Mouse (Mus musculus): ENCODE data around the gene Triobp. TPM values are rescaled to one million over a fixed set of nuclear protein-coding genes. Genes with fewer than 3 reads are reported as not detected.

Gene Triobp
- polyA plus RNA-seq, 1 experiment from 2014 or later = 20.8 TPM

- WGBS (ENCODE audit: insufficient replicate concordance) = 59% methylated on average over 3 of the region's 3 CpGs
- no peak overlapping the region for H3K9ac ChIP-seq (ENCODE audit: low read depth, low read length)
- peaks cover 9% of the 10 kb centered on the region for H3K4me1 ChIP-seq (ENCODE audit: control insufficient read depth, low read depth, low read length)
- H3K4me3 ChIP-seq (ENCODE audit: low read depth, low read length) = no peak overlapping the region
- peak; percentile 46; the same call in 1 of the 2 replicates for ATAC-seq (ENCODE audit: low read depth)
- H3K9me3 ChIP-seq (replicated peaks; ENCODE audit: control insufficient read depth, low read length) = no peaks in the 10 kb centered on the region
- 0 out of 2 replicates have a peak overlapping the region, but pooled peaks have one; percentile 47 for H3K27ac ChIP-seq (ENCODE audit: low read length)
- H3K4me2 ChIP-seq (ENCODE audit: low read depth, low read length) = no peak overlapping the region
- peaks cover 37% of the 10 kb centered on the region for H3K36me3 ChIP-seq (ENCODE audit: control insufficient read depth, insufficient read depth)
- H3K27me3 ChIP-seq (ENCODE audit: control insufficient read depth, insufficient read depth, low read depth, low read length) = no peaks in the 10 kb centered on the region
Measured at GRCm38 (mm10) chr15:78996663-78997062, 49.1 kb downstream of the Triobp start.

GRCm38 (mm10) chr15:78998348-78998747, 50.8 kb downstream of the Triobp start:
- WGBS (ENCODE audit: insufficient replicate concordance) = 72% methylated on average over 8 of the region's 8 CpGs
- no peaks in the 10 kb centered on the region for H3K9me3 ChIP-seq (replicated peaks; ENCODE audit: control insufficient read depth, low read length)
- no peaks in the 10 kb centered on the region for H3K27me3 ChIP-seq (ENCODE audit: control insufficient read depth, insufficient read depth, low read depth, low read length)
- H3K4me1 ChIP-seq (ENCODE audit: control insufficient read depth, low read depth, low read length) = peaks cover 9% of the 10 kb centered on the region
- peaks cover 22% of the 10 kb centered on the region for H3K36me3 ChIP-seq (ENCODE audit: control insufficient read depth, insufficient read depth)
- H3K4me2 ChIP-seq (ENCODE audit: low read depth, low read length) = no peak overlapping the region
- H3K9ac ChIP-seq (ENCODE audit: low read depth, low read length) = no peak overlapping the region
- no peak overlapping the region for H3K4me3 ChIP-seq (ENCODE audit: low read depth, low read length)
- no peak overlapping the region for H3K27ac ChIP-seq (ENCODE audit: low read length)
- no peak for ATAC-seq (ENCODE audit: low read depth)

- 82% methylated on average over 11 of the region's 11 CpGs for WGBS (ENCODE audit: insufficient replicate concordance)
- Histone ChIP-seq H3K27me3 (ENCODE audit: control insufficient read depth, insufficient read depth, low read depth, low read length) (no peaks in the 10 kb centered on the region), H3K27ac (ENCODE audit: low read length) (no peak overlapping the region), H3K9me3 (replicated peaks; ENCODE audit: control insufficient read depth, low read length) (no peaks in the 10 kb centered on the region), H3K4me3 (ENCODE audit: low read depth, low read length) (no peak overlapping the region), H3K9ac (ENCODE audit: low read depth, low read length) (no peak overlapping the region), H3K4me1 (ENCODE audit: control insufficient read depth, low read depth, low read length) (peaks cover 9% of the 10 kb centered on the region), H3K4me2 (ENCODE audit: low read depth, low read length) (no peak overlapping the region), H3K36me3 (ENCODE audit: control insufficient read depth, insufficient read depth) (peaks cover 19% of the 10 kb centered on the region)
- no peak for ATAC-seq (ENCODE audit: low read depth)
Measured at GRCm38 (mm10) chr15:78999586-78999985, 52.1 kb downstream of the Triobp start.

GRCm38 (mm10) chr15:79000357-79000791, 52.9 kb downstream of the Triobp start:
- no peak overlapping the region for H3K4me2 ChIP-seq (ENCODE audit: low read depth, low read length)
- ATAC-seq (ENCODE audit: low read depth) = no peak
- no peak overlapping the region for H3K9ac ChIP-seq (ENCODE audit: low read depth, low read length)
- peaks cover 9% of the 10 kb centered on the region for H3K4me1 ChIP-seq (ENCODE audit: control insufficient read depth, low read depth, low read length)
- H3K4me3 ChIP-seq (ENCODE audit: low read depth, low read length) = no peak overlapping the region
- peaks cover 24% of the 10 kb centered on the region for H3K36me3 ChIP-seq (ENCODE audit: control insufficient read depth, insufficient read depth)
- H3K27me3 ChIP-seq (ENCODE audit: control insufficient read depth, insufficient read depth, low read depth, low read length) = no peaks in the 10 kb centered on the region
- 61% methylated on average over 7 of the region's 7 CpGs for WGBS (ENCODE audit: insufficient replicate concordance)
- no peaks in the 10 kb centered on the region for H3K9me3 ChIP-seq (replicated peaks; ENCODE audit: control insufficient read depth, low read length)
- H3K27ac ChIP-seq (ENCODE audit: low read length) = no peak overlapping the region

- WGBS (ENCODE audit: insufficient replicate concordance) = 87% methylated on average over 5 of the region's 5 CpGs
Measured at GRCm38 (mm10) chr15:79001559-79001958, 54.0 kb downstream of the Triobp start.

GRCm38 (mm10) chr15:79002036-79002435, 54.5 kb downstream of the Triobp start:
- Histone ChIP-seq H3K4me3 (ENCODE audit: low read depth, low read length) (no peak overlapping the region), H3K27me3 (ENCODE audit: control insufficient read depth, insufficient read depth, low read depth, low read length) (no peaks in the 10 kb centered on the region), H3K4me2 (ENCODE audit: low read depth, low read length) (no peak overlapping the region), H3K27ac (ENCODE audit: low read length) (no peak overlapping the region), H3K36me3 (ENCODE audit: control insufficient read depth, insufficient read depth) (peaks cover 27% of the 10 kb centered on the region), H3K4me1 (ENCODE audit: control insufficient read depth, low read depth, low read length) (no peaks in the 10 kb centered on the region), H3K9ac (ENCODE audit: low read depth, low read length) (no peak overlapping the region), H3K9me3 (replicated peaks; ENCODE audit: control insufficient read depth, low read length) (no peaks in the 10 kb centered on the region)
- peak; percentile 20; the same call in 1 of the 2 replicates for ATAC-seq (ENCODE audit: low read depth)
- WGBS (ENCODE audit: insufficient replicate concordance) = 67% methylated on average over 19 of the region's 19 CpGs

More at GRCm38 (mm10) chr15:79001559-79001958, 54.0 kb downstream of the Triobp start:
- Histone ChIP-seq H3K36me3 (ENCODE audit: control insufficient read depth, insufficient read depth) (peaks cover 27% of the 10 kb centered on the region), H3K4me3 (ENCODE audit: low read depth, low read length) (no peak overlapping the region), H3K27ac (ENCODE audit: low read length) (no peak overlapping the region), H3K27me3 (ENCODE audit: control insufficient read depth, insufficient read depth, low read depth, low read length) (no peaks in the 10 kb centered on the region), H3K9me3 (replicated peaks; ENCODE audit: control insufficient read depth, low read length) (no peaks in the 10 kb centered on the region), H3K9ac (ENCODE audit: low read depth, low read length) (no peak overlapping the region), H3K4me2 (ENCODE audit: low read depth, low read length) (no peak overlapping the region), H3K4me1 (ENCODE audit: control insufficient read depth, low read depth, low read length) (peaks cover 3% of the 10 kb centered on the region)
- no peak for ATAC-seq (ENCODE audit: low read depth)

GRCm38 (mm10) chr15:79003079-79003478, 55.6 kb downstream of the Triobp start:
- H3K36me3 ChIP-seq (ENCODE audit: control insufficient read depth, insufficient read depth) = peaks cover 27% of the 10 kb centered on the region
- no peaks in the 10 kb centered on the region for H3K27me3 ChIP-seq (ENCODE audit: control insufficient read depth, insufficient read depth, low read depth, low read length)
- no peaks in the 10 kb centered on the region for H3K4me1 ChIP-seq (ENCODE audit: control insufficient read depth, low read depth, low read length)
- no peak overlapping the region for H3K27ac ChIP-seq (ENCODE audit: low read length)
- no peak for ATAC-seq (ENCODE audit: low read depth)
- no peak overlapping the region for H3K4me3 ChIP-seq (ENCODE audit: low read depth, low read length)
- WGBS (ENCODE audit: insufficient replicate concordance) = 80% methylated on average over 3 of the region's 3 CpGs
- no peaks in the 10 kb centered on the region for H3K9me3 ChIP-seq (replicated peaks; ENCODE audit: control insufficient read depth, low read length)
- H3K9ac ChIP-seq (ENCODE audit: low read depth, low read length) = no peak overlapping the region
- no peak overlapping the region for H3K4me2 ChIP-seq (ENCODE audit: low read depth, low read length)

- WGBS (ENCODE audit: insufficient replicate concordance) = 76% methylated on average over 9 of the region's 9 CpGs
- Histone ChIP-seq H3K9me3 (replicated peaks; ENCODE audit: control insufficient read depth, low read length) (no peaks in the 10 kb centered on the region), H3K4me1 (ENCODE audit: control insufficient read depth, low read depth, low read length) (no peaks in the 10 kb centered on the region), H3K4me3 (ENCODE audit: low read depth, low read length) (no peak overlapping the region), H3K27ac (ENCODE audit: low read length) (no peak overlapping the region), H3K9ac (ENCODE audit: low read depth, low read length) (no peak overlapping the region), H3K4me2 (ENCODE audit: low read depth, low read length) (no peak overlapping the region), H3K27me3 (ENCODE audit: control insufficient read depth, insufficient read depth, low read depth, low read length) (no peaks in the 10 kb centered on the region), H3K36me3 (ENCODE audit: control insufficient read depth, insufficient read depth) (peaks cover 20% of the 10 kb centered on the region)
- no peak for ATAC-seq (ENCODE audit: low read depth)
Measured at GRCm38 (mm10) chr15:79005581-79005980, 58.1 kb downstream of the Triobp start.

GRCm38 (mm10) chr15:79006638-79007037, 59.1 kb downstream of the Triobp start:
- ATAC-seq (ENCODE audit: low read depth) = no peak
- 64% methylated on average over 3 of the region's 3 CpGs for WGBS (ENCODE audit: insufficient replicate concordance)
- Histone ChIP-seq H3K4me1 (ENCODE audit: control insufficient read depth, low read depth, low read length) (no peaks in the 10 kb centered on the region), H3K27ac (ENCODE audit: low read length) (no peak overlapping the region), H3K36me3 (ENCODE audit: control insufficient read depth, insufficient read depth) (peaks cover 18% of the 10 kb centered on the region), H3K4me3 (ENCODE audit: low read depth, low read length) (no peak overlapping the region), H3K9ac (ENCODE audit: low read depth, low read length) (no peak overlapping the region), H3K9me3 (replicated peaks; ENCODE audit: control insufficient read depth, low read length) (no peaks in the 10 kb centered on the region), H3K4me2 (ENCODE audit: low read depth, low read length) (no peak overlapping the region), H3K27me3 (ENCODE audit: control insufficient read depth, insufficient read depth, low read depth, low read length) (no peaks in the 10 kb centered on the region)
